Mouse (Mus musculus) monocyte, adult 2 months (primary cell): ENCODE measurements around the gene Gm3633.
"Not testable (repeated sequence)": the region's sequence is repeated elsewhere in the genome, so short reads cannot be mapped to it uniquely, and the experiment has no call there.

Experiments
- DNase-seq, 2 experiments: peaks; one replicate each; pipeline ENCODE4 v3.0.0; 2022; ENCODE audit warnings: low spot score in 2 of 2, low read depth in 1 of 2

Gm3633 gene

GRCm38 (mm10) chr14:42641817-42642216, at the start of gene Gm3633:
Gene Gm3633, minus strand, starts transcription at chr14:42641917.
- not testable (repeated sequence) for DNase-seq

- DNase-seq = not testable (repeated sequence)
These were observed 13.9 kb upstream of the Gm3633 start, which contains the start of gene Gm10378 for GRCm38 (mm10) chr14:42655638-42656037. Gene Gm10378, plus strand, starts transcription at chr14:42655938.

GRCm38 (mm10) chr14:42599782-42600181, 41.9 kb downstream of the Gm3633 start, which contains the start of gene Gm17124:
Gene Gm17124, minus strand, starts transcription at chr14:42599882.
- DNase-seq = not testable (repeated sequence)
